Mouse (Mus musculus) limb, embryonic 14.5 days (tissue): Measurements from ENCODE around the gene Fsd2. TPM values are rescaled to one million over a fixed set of nuclear protein-coding genes. Genes with fewer than 3 reads are reported as not detected.

Experiments
- ATAC-seq: fragments of 200-750 bp; cut with Nextera tagmentation; 2 replicates; pipeline ENCODE4 v1.8.0; 2017; ENCODE audit warnings: low read depth, moderate number of reproducible peaks, moderate TSS enrichment; ENCODE audit not compliant: low FRiP score
- DNase-seq: peaks from one replicate; pipeline ENCODE4 v3.0.0-alpha.2; 2015; ENCODE audit warnings: low spot score
- H3K27ac ChIP-seq: fragments of 300-500 bp; sonication (generic); replicated peaks from 2 replicates; pipeline ENCODE4 v1.5.1; 2014; ENCODE audit warnings: low read depth, mild to moderate bottlenecking, low read length, moderate library complexity, mixed read lengths
- H3K27me3 ChIP-seq: fragments of 300-500 bp; sonication (generic); 2 replicates; pipeline ENCODE4 v1.6.1; 2014; ENCODE audit warnings: low read length, mixed read lengths; ENCODE audit not compliant: control insufficient read depth, insufficient read depth
- H3K36me3 ChIP-seq: fragments of 300-500 bp; sonication (generic); 2 replicates; pipeline ENCODE4 v1.6.1; 2014; ENCODE audit warnings: mild to moderate bottlenecking, low read length, moderate library complexity, mixed read lengths; ENCODE audit not compliant: control insufficient read depth, insufficient read depth
- H3K4me1 ChIP-seq: fragments of 300-500 bp; sonication (generic); 2 replicates; pipeline ENCODE4 v1.6.1; 2014; ENCODE audit warnings: antibody characterized with exemption, low read length, mixed read lengths; ENCODE audit not compliant: control insufficient read depth, insufficient read depth
- H3K4me2 ChIP-seq: fragments of 300-500 bp; sonication (generic); replicated peaks from 2 replicates; pipeline ENCODE4 v1.6.1; 2014; ENCODE audit warnings: low read depth, mild to moderate bottlenecking, low read length, moderate library complexity; ENCODE audit not compliant: severe bottlenecking
- H3K4me3 ChIP-seq: fragments of 300-500 bp; sonication (generic); replicated peaks from 2 replicates; pipeline ENCODE4 v1.5.1; 2014; ENCODE audit warnings: low read length
- H3K9ac ChIP-seq: fragments of 300-500 bp; sonication (generic); 2 replicates; pipeline ENCODE4 v1.6.1; 2014; ENCODE audit warnings: mild to moderate bottlenecking, low read depth, low read length, moderate library complexity; ENCODE audit not compliant: severe bottlenecking
- H3K9me3 ChIP-seq: fragments of 300-500 bp; sonication (generic); 2 replicates; pipeline ENCODE4 v1.6.1; 2016; ENCODE audit warnings: low read length; ENCODE audit not compliant: control insufficient read depth
- POLR2A ChIP-seq: fragments of 200-500 bp; IDR thresholded peaks from 2 replicates; pipeline ENCODE4 v1.8.0; 2012; ENCODE audit warnings: inconsistent platforms, mild to moderate bottlenecking, moderate library complexity, borderline replicate concordance; ENCODE audit not compliant: insufficient read depth, insufficient read length; ENCODE audit errors: extremely low read depth
- WGBS: fragments of 180-500 bp; shearing (Covaris S2); extraction: QIAGEN DNeasy Blood & Tissue Kit; methylation state at CpG from one replicate; pipeline ENCODE4 v1.1.7; 2014; 5-methylcytosine and 5-hydroxymethylcytosine counted together
- polyA plus RNA-seq, 2 experiments: library from polyadenylated mRNA; depleted of rRNA in 1 of 2; stranded (reverse) in 1 of 2; unstranded in 1 of 2; fragments of >200 nt; fragmentation: Nextera tagmentation in 1 of 2; extraction: Ambion mirVana in 1 of 2; gene quantifications; 2 replicates each; pipeline versions ENCODE4 v1.2.1 to v1.2.3; 2012 to 2014

Fsd2 gene
- polyA plus RNA-seq, 2 experiments: 0.78 to 1.3 TPM

DNA sequence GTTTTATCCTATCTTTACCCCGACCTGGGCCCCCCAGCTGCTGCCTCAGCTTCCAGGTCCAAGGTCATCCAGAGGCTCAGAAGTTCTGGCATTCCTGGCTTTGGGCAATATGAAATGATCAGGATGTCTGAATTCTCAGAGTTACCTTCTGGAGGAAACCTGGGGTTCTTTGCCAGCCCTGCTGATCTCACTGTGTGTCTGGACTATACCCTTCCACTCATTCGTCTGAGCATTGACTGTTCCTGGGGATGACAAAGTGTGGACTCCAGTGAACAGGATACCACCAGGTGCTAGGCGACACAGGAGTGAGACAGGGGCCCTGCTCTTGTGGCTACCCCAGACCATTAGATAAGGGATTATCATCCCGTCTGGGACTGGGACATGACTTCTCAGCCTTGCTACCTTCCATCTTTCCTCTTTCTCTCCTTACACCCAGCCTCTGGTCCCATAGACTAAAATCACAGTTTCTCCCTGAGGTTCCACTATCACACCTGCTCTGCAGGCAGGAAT is 3.2 kb downstream of the Fsd2 start:
- no peak for ATAC-seq
- Histone ChIP-seq H3K9me3 (no peaks in the 10 kb centered on the region), H3K4me3 (no peak overlapping the region), H3K27me3 (no peaks in the 10 kb centered on the region), H3K4me2 (no peak overlapping the region), H3K36me3 (no peaks in the 10 kb centered on the region), H3K9ac (no peak overlapping the region), H3K4me1 (no peaks in the 10 kb centered on the region), H3K27ac (no peak overlapping the region)
- no peak for DNase-seq
- TF ChIP-seq POLR2A: no peak
- 77% methylated on average over 4 of the region's 4 CpGs for WGBS

DNA sequence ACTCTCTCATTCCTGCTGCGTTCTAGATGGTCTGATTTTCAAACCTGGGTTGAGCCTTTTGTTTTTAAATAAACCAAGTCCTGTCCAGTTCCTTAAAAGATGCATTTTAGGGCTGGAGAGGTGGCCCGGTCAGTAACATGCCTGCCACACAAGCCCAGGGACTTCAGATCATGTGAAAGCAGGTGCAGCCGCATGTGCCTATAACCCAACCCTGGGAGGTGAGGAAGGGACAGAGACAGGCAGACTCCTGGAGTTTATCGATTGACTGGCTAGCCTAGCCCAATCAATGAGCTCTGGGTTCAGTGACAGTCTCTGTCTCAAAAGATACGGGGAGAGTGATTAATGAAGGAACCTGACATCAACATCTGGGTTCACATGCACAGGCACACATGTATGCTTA is 5.5 kb downstream of the Fsd2 start:
- no peak for DNase-seq
- 74% methylated on average over 5 of the region's 5 CpGs for WGBS
- no peak for TF ChIP-seq POLR2A
- Histone ChIP-seq H3K9ac (no peak overlapping the region), H3K36me3 (no peaks in the 10 kb centered on the region), H3K4me3 (no peak overlapping the region), H3K27ac (no peak overlapping the region), H3K4me2 (no peak overlapping the region), H3K9me3 (no peaks in the 10 kb centered on the region), H3K27me3 (no peaks in the 10 kb centered on the region), H3K4me1 (no peaks in the 10 kb centered on the region)
- ATAC-seq: no peak

DNA sequence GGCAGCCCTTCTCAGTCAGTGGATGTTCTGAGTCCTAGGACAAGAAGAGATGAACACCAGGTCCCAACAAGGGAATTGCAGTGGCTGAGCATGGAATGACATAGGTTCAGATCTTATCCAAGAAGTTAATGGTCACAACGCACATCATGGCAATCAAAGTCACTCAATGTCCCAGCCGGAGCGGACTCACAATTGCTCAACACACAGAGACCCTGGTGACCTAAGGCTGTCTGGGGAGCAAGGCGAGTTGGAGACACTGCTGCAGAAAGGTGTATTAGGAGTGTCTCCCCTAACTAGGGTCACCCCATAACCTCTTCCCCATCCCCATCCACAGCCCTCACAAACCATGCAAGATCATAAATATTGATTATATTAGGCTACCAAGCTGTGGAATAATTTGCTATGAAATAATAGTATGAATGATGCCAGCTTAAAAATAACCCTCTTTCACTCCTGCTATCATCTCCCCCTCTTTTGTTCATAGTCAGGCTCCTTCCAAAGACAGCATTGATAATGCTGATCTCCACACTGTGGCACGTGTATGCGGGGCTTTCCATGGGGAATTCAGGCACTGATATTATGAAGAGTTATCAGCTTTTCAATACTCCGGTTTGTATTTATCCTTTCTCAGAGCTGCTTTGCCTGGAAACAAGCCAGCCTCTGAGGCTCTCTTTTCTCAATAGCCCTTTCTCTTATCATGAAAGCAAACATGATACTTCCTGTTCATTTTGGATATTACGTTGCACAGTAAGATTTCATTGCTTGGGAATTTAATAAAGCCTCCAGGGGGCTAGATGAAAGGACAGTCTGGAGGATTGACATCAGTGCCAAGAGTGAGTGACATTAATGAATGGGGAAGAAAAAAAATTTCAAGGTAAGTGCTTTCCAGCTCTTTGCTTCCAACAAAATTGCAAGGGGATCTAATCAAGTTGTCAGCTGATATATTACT is 6.4 kb downstream of the Fsd2 start:
- no peak for TF ChIP-seq POLR2A
- no peak overlapping the region for H3K9ac ChIP-seq
- H3K4me2 ChIP-seq: no peak overlapping the region
- DNase-seq (no peak), ATAC-seq (no peak)
- 71% methylated on average over 8 of the region's 8 CpGs for WGBS
- H3K27me3 ChIP-seq: no peaks in the 10 kb centered on the region
- no peaks in the 10 kb centered on the region for H3K36me3 ChIP-seq
- H3K27ac ChIP-seq: no peak overlapping the region
- H3K4me1 ChIP-seq: no peaks in the 10 kb centered on the region
- H3K9me3 ChIP-seq: no peaks in the 10 kb centered on the region
- no peak overlapping the region for H3K4me3 ChIP-seq

DNA sequence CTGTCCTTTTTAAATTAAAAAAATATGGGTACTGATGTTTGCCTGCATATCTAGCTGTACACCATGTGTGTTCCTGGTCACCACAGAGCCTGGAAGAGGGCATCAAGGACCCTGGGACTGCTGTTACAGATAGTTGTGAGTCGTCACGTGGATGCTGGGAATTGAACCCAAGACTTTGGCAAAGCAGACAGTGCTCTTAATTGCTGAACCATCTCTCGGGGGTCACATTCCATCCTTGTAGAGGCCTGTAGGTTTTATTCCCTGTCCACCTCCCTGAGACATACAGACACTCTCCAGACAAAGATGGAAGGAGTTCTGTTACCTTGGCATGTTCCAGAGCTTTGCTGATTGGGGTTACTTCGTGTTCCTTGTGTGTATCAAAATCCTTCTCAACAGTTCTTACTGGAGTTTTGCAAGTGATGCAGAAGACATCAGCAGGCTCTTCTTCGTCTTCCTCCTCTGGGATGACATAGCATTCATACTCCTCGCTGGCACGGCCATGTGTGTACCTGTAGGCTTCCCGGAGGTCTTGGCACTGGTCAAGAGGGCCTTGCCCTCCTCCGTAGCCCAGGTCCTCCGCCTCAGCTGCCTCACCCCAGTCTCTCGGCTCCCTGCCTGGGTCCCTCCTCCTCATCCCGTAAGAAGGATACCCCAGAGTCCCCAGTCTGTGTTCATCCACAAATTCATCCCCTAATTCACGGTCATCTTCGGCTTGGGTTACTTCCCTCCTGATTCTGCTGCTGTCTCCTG is 7.3 kb downstream of the Fsd2 start:
- DNase-seq (no peak), ATAC-seq (no peak)
- H3K9ac ChIP-seq: no peak overlapping the region
- WGBS: 82% methylated on average over 14 of the region's 14 CpGs
- no peaks in the 10 kb centered on the region for H3K36me3 ChIP-seq
- no peaks in the 10 kb centered on the region for H3K4me1 ChIP-seq
- TF ChIP-seq POLR2A: no peak
- no peak overlapping the region for H3K4me3 ChIP-seq
- no peaks in the 10 kb centered on the region for H3K9me3 ChIP-seq
- H3K27me3 ChIP-seq: no peaks in the 10 kb centered on the region
- no peak overlapping the region for H3K27ac ChIP-seq
- H3K4me2 ChIP-seq: no peak overlapping the region

DNA sequence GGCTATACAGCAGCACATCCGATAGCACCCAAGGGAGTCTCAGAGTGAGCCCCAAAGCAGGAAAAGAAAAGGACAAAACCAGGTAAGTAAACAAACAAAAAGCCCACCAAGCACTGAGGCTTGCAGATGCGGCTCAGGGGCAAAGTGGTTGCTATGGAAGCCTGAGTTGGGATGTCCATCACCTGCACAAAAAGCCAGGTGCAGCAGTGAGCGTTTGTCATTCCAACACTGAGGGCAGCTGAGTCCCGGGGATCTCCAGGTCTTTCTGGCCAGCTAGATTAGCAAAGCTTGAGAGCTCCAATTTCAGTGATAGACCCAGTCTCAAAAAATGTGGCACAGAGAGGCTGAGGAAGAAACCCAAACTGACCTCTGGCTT is 8.8 kb downstream of the Fsd2 start:
- 80% methylated on average over 4 of the region's 4 CpGs for WGBS
- Histone ChIP-seq H3K27ac (no peak overlapping the region), H3K27me3 (no peaks in the 10 kb centered on the region), H3K36me3 (no peaks in the 10 kb centered on the region), H3K4me1 (no peaks in the 10 kb centered on the region), H3K4me2 (no peak overlapping the region), H3K9ac (no peak overlapping the region), H3K4me3 (no peak overlapping the region), H3K9me3 (no peaks in the 10 kb centered on the region)
- no peak for ATAC-seq
- no peak for TF ChIP-seq POLR2A
- no peak for DNase-seq
